Mouse (Mus musculus) neural tube, embryonic 15.5 days (tissue): ENCODE results near the gene Usp43. TPM values are rescaled to one million over a fixed set of nuclear protein-coding genes. Genes with fewer than 3 reads are reported as not detected.

Source experiments
- ATAC-seq: fragments of 200-750 bp; cut with Nextera tagmentation; 2 replicates; pipeline ENCODE4 v1.8.0; 2017; ENCODE audit warnings: mild to moderate bottlenecking, moderate TSS enrichment, moderate library complexity; ENCODE audit not compliant: low FRiP score
- H3K27ac ChIP-seq: fragments of 300-500 bp; sonication (generic); replicated peaks from 2 replicates; pipeline ENCODE4 v1.5.1; 2015; ENCODE audit warnings: mild to moderate bottlenecking, inconsistent platforms
- H3K27me3 ChIP-seq: fragments of 300-500 bp; sonication (generic); replicated peaks from 2 replicates; pipeline ENCODE4 v1.6.1; 2015; ENCODE audit warnings: inconsistent platforms
- H3K36me3 ChIP-seq: fragments of 300-500 bp; sonication (generic); 2 replicates; pipeline ENCODE4 v1.6.1; 2015; ENCODE audit warnings: inconsistent platforms
- H3K4me1 ChIP-seq: fragments of 300-500 bp; sonication (generic); 2 replicates; pipeline ENCODE4 v1.6.1; 2015; ENCODE audit warnings: inconsistent platforms
- H3K4me2 ChIP-seq: fragments of 300-500 bp; sonication (generic); 2 replicates; pipeline ENCODE4 v1.6.1; 2015; ENCODE audit warnings: inconsistent platforms, mild to moderate bottlenecking, moderate library complexity
- H3K4me3 ChIP-seq: fragments of 300-500 bp; sonication (generic); replicated peaks from 2 replicates; pipeline ENCODE4 v1.5.1; 2015; ENCODE audit warnings: mild to moderate bottlenecking, inconsistent platforms
- H3K9ac ChIP-seq: fragments of 300-500 bp; sonication (generic); replicated peaks from 2 replicates; pipeline ENCODE4 v1.6.1; 2015; ENCODE audit warnings: mild to moderate bottlenecking, inconsistent platforms
- H3K9me3 ChIP-seq: fragments of 300-500 bp; sonication (generic); replicated peaks from 2 replicates; pipeline ENCODE4 v1.6.1; 2016; ENCODE audit warnings: inconsistent platforms
- WGBS: fragments of 180-500 bp; shearing (Covaris S2); methylation state at CpG from one replicate; pipeline ENCODE4 v1.1.7; 2015; ENCODE audit warnings: mixed read lengths; 5-methylcytosine and 5-hydroxymethylcytosine counted together
- polyA plus RNA-seq: library from polyadenylated mRNA; unstranded; fragments of >200 nt; fragmentation: Nextera tagmentation; extraction: Ambion mirVana; gene quantifications from 2 replicates; pipeline ENCODE4 v1.2.1, GENCODE M21; 2015

Gene Usp43
- polyA plus RNA-seq, 1 experiment from 2014 or later = 0.69 TPM

DNA sequence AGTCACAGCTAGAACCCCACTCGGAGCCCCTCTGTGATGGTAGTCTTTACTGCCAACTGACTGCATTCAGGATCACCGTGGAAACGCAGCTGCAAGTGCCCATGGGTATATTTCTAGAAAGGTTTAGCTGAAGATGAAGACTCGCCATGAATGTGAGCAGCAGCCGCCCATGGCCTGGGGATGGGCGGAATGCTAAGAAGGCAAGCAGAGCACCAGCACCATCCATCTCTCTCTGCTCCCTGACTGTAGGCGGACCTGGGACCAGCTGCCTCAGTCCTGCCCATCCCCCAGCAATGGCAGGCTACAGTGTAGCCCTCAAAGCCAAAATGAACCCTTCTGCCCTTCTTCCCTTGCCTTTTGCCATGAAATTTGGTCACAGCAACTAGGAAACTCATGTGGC, 26.3 kb downstream of the Usp43 start:
- 0 out of 2 replicates have a peak, but pooled peaks have one; percentile 47 for ATAC-seq
- H3K27ac ChIP-seq = 0 out of 2 replicates have a peak overlapping the region, but pooled peaks have one; percentile 0
- no peak overlapping the region for H3K4me3 ChIP-seq

DNA sequence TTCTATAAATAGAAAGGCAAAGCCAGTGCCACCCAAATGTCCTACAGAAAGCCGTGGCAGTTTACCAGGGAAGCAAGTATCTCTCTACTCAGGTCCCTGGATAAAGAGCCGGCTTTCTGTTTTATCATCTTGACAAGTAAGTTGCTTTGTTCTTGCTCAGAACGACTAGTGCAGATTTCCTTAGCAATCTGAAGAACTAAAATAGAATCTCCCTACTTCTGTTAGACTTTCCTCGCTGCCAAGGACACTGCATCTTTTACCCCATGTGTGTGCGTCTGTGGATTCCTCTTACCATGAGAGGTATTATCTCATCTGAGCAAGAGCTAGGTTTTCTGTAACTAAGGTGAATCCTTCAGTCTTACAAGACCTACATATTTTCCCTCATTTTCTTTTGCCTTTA, 33.4 kb downstream of the Usp43 start:
- no peak overlapping the region for H3K4me3 ChIP-seq
- 86% methylated on average over 5 of the region's 5 CpGs for WGBS
- H3K4me1 ChIP-seq = no peaks in the 10 kb centered on the region
- H3K9ac ChIP-seq = no peak overlapping the region
- no peak overlapping the region for H3K27ac ChIP-seq
- H3K4me2 ChIP-seq = no peak overlapping the region
- ATAC-seq = no peak
- H3K36me3 ChIP-seq = no peaks in the 10 kb centered on the region
- H3K27me3 ChIP-seq = no peaks in the 10 kb centered on the region
- H3K9me3 ChIP-seq = no peaks in the 10 kb centered on the region

More for the DNA sequence above, 26.3 kb downstream of the Usp43 start:
- Histone ChIP-seq H3K27me3 (no peaks in the 10 kb centered on the region), H3K9me3 (no peaks in the 10 kb centered on the region), H3K9ac (no peak overlapping the region), H3K4me1 (peaks cover 5% of the 10 kb centered on the region; the same call in 1 of the 2 replicates), H3K4me2 (no peak overlapping the region), H3K36me3 (no peaks in the 10 kb centered on the region)
- WGBS = 33% methylated on average over 7 of the region's 7 CpGs

DNA sequence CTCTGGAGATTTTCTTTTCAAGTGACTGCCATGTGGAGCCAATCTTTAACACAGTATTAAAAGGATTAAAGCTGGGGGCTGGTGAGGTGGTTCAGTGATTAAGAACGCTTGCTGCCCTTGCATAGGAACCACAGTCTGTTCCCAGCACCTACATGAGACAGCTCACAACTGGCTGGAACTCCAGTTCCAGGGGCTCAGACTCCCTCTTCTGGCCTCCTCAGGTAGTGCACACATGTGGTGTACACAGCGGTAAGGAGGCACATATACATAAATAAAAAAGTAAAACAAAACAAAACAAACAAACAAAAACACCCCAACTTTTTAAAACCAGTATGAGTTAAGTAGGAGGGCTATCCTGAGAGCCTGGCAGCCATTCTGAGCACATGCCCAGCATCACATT, 36.0 kb downstream of the Usp43 start:
- no peak overlapping the region for H3K4me3 ChIP-seq
- H3K27ac ChIP-seq = no peak overlapping the region
- no peaks in the 10 kb centered on the region for H3K4me1 ChIP-seq
- H3K9ac ChIP-seq = no peak overlapping the region
- no peak overlapping the region for H3K4me2 ChIP-seq
- WGBS = 97% methylated on average over 2 of the region's 2 CpGs
- H3K36me3 ChIP-seq = no peaks in the 10 kb centered on the region
- no peak for ATAC-seq
- H3K9me3 ChIP-seq = no peaks in the 10 kb centered on the region
- H3K27me3 ChIP-seq = no peaks in the 10 kb centered on the region

DNA sequence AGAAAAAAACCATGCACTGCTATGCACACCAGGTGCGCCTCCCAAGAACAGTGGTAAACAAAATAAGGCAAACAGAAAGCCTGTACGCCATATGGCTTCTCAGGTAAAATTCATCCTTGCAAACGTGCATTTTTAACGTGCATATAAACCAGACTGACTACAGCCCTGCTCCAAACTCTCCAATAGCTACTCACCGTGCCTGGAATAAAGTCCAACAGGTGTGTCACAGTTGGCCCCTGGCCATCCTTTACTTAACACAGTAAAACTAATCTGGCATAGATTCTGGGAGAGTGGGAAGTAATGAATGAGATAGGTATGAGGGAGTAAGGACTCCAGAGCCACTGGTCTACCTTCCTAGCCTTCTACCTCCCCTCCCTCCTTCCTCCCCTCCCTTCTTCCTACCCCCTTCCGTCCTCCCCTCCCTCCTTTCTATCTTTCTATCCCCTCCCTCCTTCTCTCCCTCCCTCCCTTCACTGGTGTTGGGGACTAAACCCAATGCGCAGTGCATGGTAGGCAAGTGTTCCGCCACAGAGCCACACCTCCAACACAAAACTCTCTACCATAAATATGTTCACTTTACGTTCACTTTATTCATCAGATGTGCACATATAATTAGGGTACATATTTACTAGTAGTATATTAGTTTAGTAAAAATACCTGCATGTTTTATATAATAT, 56.3 kb downstream of the Usp43 start:
- no peaks in the 10 kb centered on the region for H3K9me3 ChIP-seq
- no peak overlapping the region for H3K4me2 ChIP-seq
- H3K4me3 ChIP-seq = no peak overlapping the region
- no peak overlapping the region for H3K27ac ChIP-seq
- no peak for ATAC-seq
- H3K27me3 ChIP-seq = no peaks in the 10 kb centered on the region
- no peak overlapping the region for H3K9ac ChIP-seq
- H3K4me1 ChIP-seq = peaks cover 4% of the 10 kb centered on the region; the same call in 1 of the 2 replicates
- H3K36me3 ChIP-seq = no peaks in the 10 kb centered on the region
- WGBS = 92% methylated on average over 9 of the region's 9 CpGs

DNA sequence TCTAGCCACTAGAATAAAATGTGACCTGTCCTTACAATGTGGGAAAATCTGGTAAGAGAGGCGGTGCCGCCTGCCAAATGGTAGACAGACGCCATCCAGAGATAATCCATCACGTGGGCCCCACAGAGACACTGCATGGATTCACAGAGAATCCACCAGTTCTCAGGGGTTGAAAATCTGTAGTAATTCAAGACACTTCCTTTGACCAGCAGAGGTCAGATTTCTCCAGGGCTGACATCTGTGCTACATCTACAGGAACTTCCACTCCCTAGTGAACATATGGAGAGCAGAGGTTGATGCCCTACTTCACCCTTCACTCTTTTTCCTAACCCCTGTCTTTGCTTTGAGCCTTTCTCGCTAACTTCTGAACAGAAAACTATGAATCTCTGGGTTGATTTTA, 56.9 kb downstream of the Usp43 start:
- H3K4me2 ChIP-seq = no peak overlapping the region
- H3K4me1 ChIP-seq = peaks cover 4% of the 10 kb centered on the region; the same call in 1 of the 2 replicates
- H3K4me3 ChIP-seq = no peak overlapping the region
- H3K27ac ChIP-seq = no peak overlapping the region
- no peaks in the 10 kb centered on the region for H3K36me3 ChIP-seq
- H3K9me3 ChIP-seq = no peaks in the 10 kb centered on the region
- WGBS = 90% methylated on average over 5 of the region's 5 CpGs
- H3K9ac ChIP-seq = no peak overlapping the region
- no peak for ATAC-seq
- H3K27me3 ChIP-seq = no peaks in the 10 kb centered on the region

DNA sequence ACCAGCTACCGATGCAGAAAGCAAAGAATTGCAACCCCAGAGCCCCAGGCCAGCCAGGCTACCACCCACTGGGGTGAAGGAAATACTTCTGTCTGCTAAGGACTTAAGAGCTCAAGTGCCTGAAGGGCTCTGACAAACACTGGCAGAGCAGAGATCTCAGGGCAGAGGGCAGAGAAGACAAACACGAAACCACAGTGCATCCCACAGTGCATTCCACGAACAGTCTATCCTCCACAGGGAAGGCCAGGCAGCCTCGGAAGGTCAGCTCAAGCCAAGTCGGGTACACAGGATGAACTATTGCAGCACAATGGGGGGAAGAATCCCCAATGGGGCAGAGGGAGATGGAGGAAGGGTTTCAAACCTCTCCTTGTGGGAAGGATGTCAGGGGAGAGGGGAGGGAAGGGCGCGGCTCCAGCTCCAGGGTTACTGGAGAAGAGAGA, 60.5 kb downstream of the Usp43 start:
- Histone ChIP-seq H3K4me3 (no peak overlapping the region), H3K9ac (no peak overlapping the region), H3K27ac (no peak overlapping the region), H3K36me3 (no peaks in the 10 kb centered on the region), H3K9me3 (no peaks in the 10 kb centered on the region), H3K4me2 (no peak overlapping the region), H3K27me3 (no peaks in the 10 kb centered on the region), H3K4me1 (peaks cover 4% of the 10 kb centered on the region; the same call in 1 of the 2 replicates)
- 23% methylated on average over 7 of the region's 7 CpGs for WGBS
- ATAC-seq = no peak

DNA sequence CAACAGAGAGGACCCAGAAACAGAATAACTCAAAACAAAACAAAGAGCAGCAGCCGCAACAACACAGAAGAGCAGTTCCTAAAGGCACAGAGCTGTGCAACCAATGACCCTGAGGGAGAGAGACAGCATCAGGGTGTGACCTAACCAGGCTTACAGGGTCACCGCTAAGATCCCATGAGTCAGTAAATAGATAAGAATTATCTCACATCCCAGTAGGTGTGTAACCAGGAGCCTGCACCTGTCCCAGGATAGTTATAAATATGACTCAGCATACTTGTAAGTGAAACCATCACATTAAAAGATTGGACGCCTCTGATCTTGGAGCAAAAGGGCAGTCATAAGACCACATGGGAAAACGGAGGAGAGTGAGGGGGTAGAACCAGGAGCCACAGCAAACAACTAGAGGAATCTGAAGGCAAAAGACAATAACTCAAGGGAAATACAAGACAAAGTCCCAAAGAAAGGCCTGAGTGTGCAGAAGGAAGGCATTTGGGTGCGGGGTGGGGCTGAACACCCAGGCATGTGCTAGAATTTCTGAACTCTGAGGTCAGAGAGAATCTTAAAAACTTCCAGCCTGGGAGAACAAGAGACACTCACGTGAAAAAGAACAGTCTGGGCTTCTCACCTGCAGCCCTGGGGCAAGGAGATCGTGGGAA, 61.1 kb downstream of the Usp43 start:
- Histone ChIP-seq H3K4me3 (no peak overlapping the region), H3K9me3 (no peaks in the 10 kb centered on the region), H3K4me2 (no peak overlapping the region), H3K9ac (no peak overlapping the region), H3K27ac (no peak overlapping the region), H3K36me3 (no peaks in the 10 kb centered on the region), H3K4me1 (peaks cover 4% of the 10 kb centered on the region; the same call in 1 of the 2 replicates), H3K27me3 (no peaks in the 10 kb centered on the region)
- 60% methylated on average over 7 of the region's 7 CpGs for WGBS
- ATAC-seq = no peak

DNA sequence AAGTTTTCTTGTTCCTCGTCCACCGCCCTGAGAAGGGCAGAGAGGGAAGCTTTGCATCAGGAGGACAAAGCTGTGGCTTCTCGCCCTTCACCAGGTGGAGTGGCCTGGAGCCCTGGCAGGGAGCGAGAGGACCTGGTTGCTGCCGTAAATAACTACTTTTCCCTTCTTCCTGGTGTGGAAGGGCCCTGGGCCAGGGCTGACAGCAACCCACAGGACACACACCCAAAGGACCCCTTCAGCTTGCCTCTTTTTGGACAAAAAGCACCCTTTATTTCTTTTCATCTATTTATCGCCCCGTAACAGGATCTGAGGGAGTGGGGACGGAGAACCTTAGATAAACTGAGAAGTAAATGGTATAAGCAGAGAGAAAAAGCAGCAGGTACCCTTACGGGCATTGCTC, 63.4 kb downstream of the Usp43 start:
- no peaks in the 10 kb centered on the region for H3K27me3 ChIP-seq
- H3K4me3 ChIP-seq = no peak overlapping the region
- H3K36me3 ChIP-seq = no peaks in the 10 kb centered on the region
- no peak overlapping the region for H3K9ac ChIP-seq
- H3K9me3 ChIP-seq = no peaks in the 10 kb centered on the region
- no peak overlapping the region for H3K4me2 ChIP-seq
- H3K27ac ChIP-seq = no peak overlapping the region
- ATAC-seq = no peak
- peaks cover 4% of the 10 kb centered on the region; the same call in 1 of the 2 replicates for H3K4me1 ChIP-seq
- WGBS = 90% methylated on average over 9 of the region's 9 CpGs

DNA sequence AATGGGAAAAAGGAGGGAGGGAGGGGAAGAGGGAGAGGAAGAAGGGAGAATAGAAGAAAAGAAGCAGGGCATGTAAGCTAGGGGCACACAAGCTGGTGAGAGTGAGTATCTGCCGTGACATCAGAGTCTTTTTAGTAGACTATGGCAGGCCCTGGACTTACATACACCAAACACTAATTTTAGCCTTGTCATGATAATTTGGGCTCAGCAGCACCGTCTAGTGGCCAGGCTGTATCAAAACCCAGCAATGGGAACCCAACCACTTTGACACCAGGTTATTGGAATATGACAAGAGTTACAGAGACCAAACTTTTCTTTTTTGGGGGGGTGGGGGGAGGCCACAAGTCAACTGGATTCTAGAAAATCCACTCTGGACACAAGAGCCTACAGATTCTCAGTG, 66.9 kb downstream of the Usp43 start:
- Histone ChIP-seq H3K9ac (no peak overlapping the region), H3K4me3 (no peak overlapping the region), H3K36me3 (no peaks in the 10 kb centered on the region), H3K9me3 (no peaks in the 10 kb centered on the region), H3K4me1 (no peaks in the 10 kb centered on the region), H3K27me3 (no peaks in the 10 kb centered on the region), H3K4me2 (no peak overlapping the region), H3K27ac (no peak overlapping the region)
- no peak for ATAC-seq
- 45% methylated on average over 2 of the region's 2 CpGs for WGBS

DNA sequence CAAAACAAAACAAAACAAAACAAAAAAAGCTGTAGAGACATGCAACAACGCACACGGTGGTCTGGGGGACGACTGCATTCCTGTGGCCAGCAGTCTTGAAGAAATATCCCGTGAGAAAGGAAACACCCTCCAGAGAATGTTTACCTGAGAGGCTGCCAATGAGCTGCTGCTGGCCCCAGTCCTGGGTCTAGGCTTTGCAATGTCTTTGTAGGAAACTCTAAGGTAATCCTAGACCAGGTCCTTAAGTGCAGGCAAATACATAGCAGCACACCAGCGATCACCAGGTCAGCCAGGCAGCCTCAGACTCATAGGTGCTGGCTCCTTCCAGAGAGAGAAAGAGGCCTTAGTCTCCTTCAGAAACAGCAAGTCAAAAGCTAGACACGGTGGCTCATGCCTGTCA, 68.0 kb downstream of the Usp43 start:
- Histone ChIP-seq H3K36me3 (no peaks in the 10 kb centered on the region), H3K4me1 (no peaks in the 10 kb centered on the region), H3K4me3 (no peak overlapping the region), H3K9ac (no peak overlapping the region), H3K4me2 (no peak overlapping the region), H3K27me3 (no peaks in the 10 kb centered on the region), H3K27ac (no peak overlapping the region), H3K9me3 (no peaks in the 10 kb centered on the region)
- ATAC-seq = no peak
- 76% methylated on average over 6 of the region's 6 CpGs for WGBS

DNA sequence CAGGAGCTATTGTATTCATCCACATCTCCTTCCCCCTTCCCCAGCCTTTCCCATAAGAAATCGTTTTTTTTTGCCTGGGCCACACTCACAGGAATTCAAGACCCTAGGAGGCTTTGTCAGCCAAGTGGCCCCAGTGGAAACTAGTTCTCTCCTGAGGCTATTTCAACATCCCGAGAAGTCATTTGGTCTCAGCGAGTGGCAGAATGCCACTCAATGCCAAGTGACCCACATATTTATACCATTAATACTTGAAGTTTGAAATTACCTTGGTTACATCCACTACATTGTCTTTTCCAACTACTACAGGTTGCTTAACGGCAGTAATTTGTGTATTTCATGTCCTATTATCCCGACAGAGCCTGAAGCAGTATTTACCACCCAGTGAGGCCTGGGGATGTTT, 70.2 kb downstream of the Usp43 start:
- Histone ChIP-seq H3K9me3 (no peaks in the 10 kb centered on the region), H3K27me3 (no peaks in the 10 kb centered on the region), H3K4me3 (no peak overlapping the region), H3K36me3 (no peaks in the 10 kb centered on the region), H3K27ac (no peak overlapping the region), H3K4me2 (no peak overlapping the region), H3K9ac (no peak overlapping the region), H3K4me1 (no peaks in the 10 kb centered on the region)
- ATAC-seq = no peak
- WGBS = 48% methylated on average over 5 of the region's 5 CpGs

DNA sequence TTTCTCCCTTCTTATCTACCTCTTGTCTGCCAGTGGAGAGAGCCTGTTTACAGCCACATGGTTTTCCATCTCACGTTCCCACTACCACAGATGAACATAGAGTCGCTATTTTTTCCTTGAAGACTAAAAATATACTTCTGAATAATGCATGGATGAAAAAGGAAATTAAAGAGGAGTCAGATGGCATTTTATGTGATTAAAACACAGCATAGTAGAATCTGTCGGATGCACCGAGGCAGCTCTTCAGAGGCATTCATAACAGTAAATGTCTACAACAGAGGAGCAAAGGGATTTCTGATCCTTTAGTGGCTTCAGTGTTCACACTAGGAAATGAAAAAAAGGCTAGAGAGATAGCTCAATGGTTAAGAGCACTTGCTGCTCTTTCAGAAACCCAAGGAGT, 76.8 kb downstream of the Usp43 start:
- Histone ChIP-seq H3K9me3 (no peaks in the 10 kb centered on the region), H3K4me3 (no peak overlapping the region), H3K4me1 (no peaks in the 10 kb centered on the region), H3K4me2 (no peak overlapping the region), H3K36me3 (no peaks in the 10 kb centered on the region), H3K27me3 (no peaks in the 10 kb centered on the region), H3K9ac (no peak overlapping the region), H3K27ac (no peak overlapping the region)
- WGBS = 68% methylated on average over 4 of the region's 4 CpGs
- ATAC-seq = no peak
